Mouse (Mus musculus) liver, embryonic 15.5 days (tissue): Measurements from ENCODE around the gene Dnajc21. TPM values are rescaled to one million over a fixed set of nuclear protein-coding genes. Genes with fewer than 3 reads are reported as not detected.
A peak's percentile ranks its signal among the peaks of the same experiment; 100 is the strongest.

Experiments
- ATAC-seq: fragments of 200-750 bp; cut with Nextera tagmentation; 2 replicates; pipeline ENCODE4 v1.8.0; 2017; ENCODE audit warnings: moderate number of reproducible peaks, mild to moderate bottlenecking, moderate library complexity; ENCODE audit not compliant: insufficient read depth
- H3K27ac ChIP-seq: fragments of 300-500 bp; sonication (generic); replicated peaks from 2 replicates; pipeline ENCODE4 v1.5.1; 2015; ENCODE audit warnings: mild to moderate bottlenecking, inconsistent platforms
- H3K27me3 ChIP-seq: fragments of 300-500 bp; sonication (generic); 2 replicates; pipeline ENCODE4 v1.6.1; 2015; ENCODE audit warnings: mild to moderate bottlenecking, inconsistent platforms
- H3K36me3 ChIP-seq: fragments of 300-500 bp; sonication (generic); replicated peaks from 2 replicates; pipeline ENCODE4 v1.6.1; 2015; ENCODE audit warnings: moderate library complexity, mild to moderate bottlenecking, inconsistent platforms
- H3K4me1 ChIP-seq: fragments of 300-500 bp; sonication (generic); replicated peaks from 2 replicates; pipeline ENCODE4 v1.6.1; 2015; ENCODE audit warnings: inconsistent platforms
- H3K4me2 ChIP-seq: fragments of 300-500 bp; sonication (generic); 2 replicates; pipeline ENCODE4 v1.6.1; 2015; ENCODE audit warnings: moderate library complexity, mild to moderate bottlenecking, inconsistent platforms
- H3K4me3 ChIP-seq: fragments of 300-500 bp; sonication (generic); replicated peaks from 2 replicates; pipeline ENCODE4 v1.5.1; 2015; ENCODE audit warnings: mild to moderate bottlenecking, inconsistent platforms
- H3K9ac ChIP-seq: fragments of 300-500 bp; sonication (generic); 2 replicates; pipeline ENCODE4 v1.6.1; 2015; ENCODE audit warnings: moderate library complexity, mild to moderate bottlenecking, inconsistent platforms
- H3K9me3 ChIP-seq: fragments of 300-500 bp; sonication (generic); replicated peaks from 2 replicates; pipeline ENCODE4 v1.6.1; 2016; ENCODE audit warnings: inconsistent platforms
- WGBS: fragments of 180-500 bp; shearing (Covaris S2); methylation state at CpG from one replicate; pipeline ENCODE4 v1.1.7; 2015; ENCODE audit warnings: mixed read lengths; ENCODE audit not compliant: insufficient replicate concordance; 5-methylcytosine and 5-hydroxymethylcytosine counted together
- polyA plus RNA-seq: library from polyadenylated mRNA; unstranded; fragments of >200 nt; fragmentation: Nextera tagmentation; extraction: Ambion mirVana; gene quantifications from 2 replicates; pipeline ENCODE4 v1.2.1, GENCODE M21; 2015

Gene Dnajc21
- polyA plus RNA-seq, 1 experiment from 2014 or later, result 4.9 TPM

- H3K27ac ChIP-seq, result peak within 1 kb of the TSS; percentile 72
- peak within 1 kb of the TSS; percentile 79 for H3K4me3 ChIP-seq
- ATAC-seq, result peak; percentile 100
- under 1% methylated on average over 58 of the region's 58 CpGs for WGBS
- no peaks in the 10 kb centered on the region for H3K9me3 ChIP-seq
- no peaks in the 10 kb centered on the region for H3K27me3 ChIP-seq
- H3K36me3 ChIP-seq, result peaks cover 41% of the 10 kb centered on the region
- peaks cover 23% of the 10 kb centered on the region for H3K4me1 ChIP-seq
- H3K4me2 ChIP-seq, result peak within 1 kb of the TSS; percentile 80
- H3K9ac ChIP-seq, result peak within 1 kb of the TSS; percentile 84
Measured at GRCm38 (mm10) chr15:10485484-10486364, 15.4 kb upstream of the Dnajc21 start, which contains the start of the genes Brix1 and Rad1. Brix1 (minus strand) TSS chr15:10485947. Rad1 (plus strand) TSS chr15:10486018.

- H3K4me1 ChIP-seq, result peaks cover 28% of the 10 kb centered on the region
- peaks cover 10% of the 10 kb centered on the region for H3K36me3 ChIP-seq
- H3K4me2 ChIP-seq, result peak overlapping the region; percentile 98
- H3K27ac ChIP-seq, result peak overlapping the region; percentile 41; the same call in 1 of the 2 replicates
- no peaks in the 10 kb centered on the region for H3K27me3 ChIP-seq
- no peak for ATAC-seq
- WGBS, result 39% methylated on average over 3 of the region's 3 CpGs
- no peaks in the 10 kb centered on the region for H3K9me3 ChIP-seq
- H3K4me3 ChIP-seq, result peak overlapping the region; percentile 76
- H3K9ac ChIP-seq, result peak overlapping the region; percentile 72; the same call in 1 of the 2 replicates
Measured at GRCm38 (mm10) chr15:10470941-10471340, 625 bp upstream of the Dnajc21 start.

- under 1% methylated on average over 40 of the region's 40 CpGs for WGBS
- no peaks in the 10 kb centered on the region for H3K27me3 ChIP-seq
- peak overlapping the region; percentile 72 for H3K9ac ChIP-seq
- H3K4me1 ChIP-seq, result peaks cover 28% of the 10 kb centered on the region
- peak overlapping the region; percentile 98 for H3K4me2 ChIP-seq
- no peaks in the 10 kb centered on the region for H3K36me3 ChIP-seq
- no peaks in the 10 kb centered on the region for H3K9me3 ChIP-seq
- peak overlapping the region; percentile 78 for H3K27ac ChIP-seq
- no peak for ATAC-seq
- H3K4me3 ChIP-seq, result peak overlapping the region; percentile 76
Measured at GRCm38 (mm10) chr15:10469641-10470150, 620 bp downstream of the Dnajc21 start.

GRCm38 (mm10) chr15:10468761-10469160, 1.6 kb downstream of the Dnajc21 start:
- no peak overlapping the region for H3K27ac ChIP-seq
- H3K27me3 ChIP-seq, result no peaks in the 10 kb centered on the region
- H3K9ac ChIP-seq, result no peak overlapping the region
- no peak for ATAC-seq
- peak overlapping the region; percentile 98 for H3K4me2 ChIP-seq
- no peaks in the 10 kb centered on the region for H3K36me3 ChIP-seq
- H3K4me1 ChIP-seq, result peaks cover 33% of the 10 kb centered on the region
- WGBS, result 59% methylated on average over 3 of the region's 3 CpGs
- H3K9me3 ChIP-seq, result no peaks in the 10 kb centered on the region
- H3K4me3 ChIP-seq, result 0 out of 2 replicates have a peak overlapping the region, but pooled peaks have one; percentile 76

- Histone ChIP-seq H3K27me3 (no peaks in the 10 kb centered on the region), H3K4me1 (peaks cover 24% of the 10 kb centered on the region), H3K27ac (no peak overlapping the region), H3K36me3 (peaks cover 22% of the 10 kb centered on the region), H3K4me3 (no peak overlapping the region), H3K4me2 (no peak overlapping the region), H3K9ac (no peak overlapping the region), H3K9me3 (no peaks in the 10 kb centered on the region)
- 37% methylated on average over 3 of the region's 3 CpGs for WGBS
- no peak for ATAC-seq
Measured at GRCm38 (mm10) chr15:10464678-10465077, 5.6 kb downstream of the Dnajc21 start.

- Histone ChIP-seq H3K27me3 (no peaks in the 10 kb centered on the region), H3K9me3 (no peaks in the 10 kb centered on the region), H3K4me3 (no peak overlapping the region), H3K4me2 (no peak overlapping the region), H3K27ac (no peak overlapping the region), H3K9ac (no peak overlapping the region), H3K4me1 (0 out of 2 replicates have a peak, but pooled peaks cover 14% of the 10 kb centered on the region), H3K36me3 (peaks cover 29% of the 10 kb centered on the region)
- ATAC-seq, result no peak
- WGBS, result 46% methylated on average over 5 of the region's 5 CpGs
Measured at GRCm38 (mm10) chr15:10463555-10463954, 6.8 kb downstream of the Dnajc21 start.

- H3K36me3 ChIP-seq, result peaks cover 44% of the 10 kb centered on the region
Measured at GRCm38 (mm10) chr15:10460986-10461385, 9.3 kb downstream of the Dnajc21 start.

GRCm38 (mm10) chr15:10447102-10447501, 23.2 kb downstream of the Dnajc21 start:
- Histone ChIP-seq H3K4me1 (no peaks in the 10 kb centered on the region), H3K27me3 (no peaks in the 10 kb centered on the region), H3K4me3 (no peak overlapping the region), H3K9ac (no peak overlapping the region), H3K4me2 (no peak overlapping the region), H3K9me3 (no peaks in the 10 kb centered on the region), H3K27ac (no peak overlapping the region), H3K36me3 (peaks cover 41% of the 10 kb centered on the region)
- ATAC-seq, result no peak
- WGBS, result 67% methylated on average over 3 of the region's 3 CpGs

More at GRCm38 (mm10) chr15:10460986-10461385, 9.3 kb downstream of the Dnajc21 start:
- H3K27me3 ChIP-seq, result no peaks in the 10 kb centered on the region
- H3K9me3 ChIP-seq, result no peaks in the 10 kb centered on the region
- H3K27ac ChIP-seq, result no peak overlapping the region
- ATAC-seq, result no peak
- WGBS, result 73% methylated on average over 12 of the region's 12 CpGs
- H3K4me2 ChIP-seq, result no peak overlapping the region
- H3K4me3 ChIP-seq, result no peak overlapping the region
- H3K9ac ChIP-seq, result no peak overlapping the region
- 0 out of 2 replicates have a peak, but pooled peaks cover 5% of the 10 kb centered on the region for H3K4me1 ChIP-seq

DNA sequence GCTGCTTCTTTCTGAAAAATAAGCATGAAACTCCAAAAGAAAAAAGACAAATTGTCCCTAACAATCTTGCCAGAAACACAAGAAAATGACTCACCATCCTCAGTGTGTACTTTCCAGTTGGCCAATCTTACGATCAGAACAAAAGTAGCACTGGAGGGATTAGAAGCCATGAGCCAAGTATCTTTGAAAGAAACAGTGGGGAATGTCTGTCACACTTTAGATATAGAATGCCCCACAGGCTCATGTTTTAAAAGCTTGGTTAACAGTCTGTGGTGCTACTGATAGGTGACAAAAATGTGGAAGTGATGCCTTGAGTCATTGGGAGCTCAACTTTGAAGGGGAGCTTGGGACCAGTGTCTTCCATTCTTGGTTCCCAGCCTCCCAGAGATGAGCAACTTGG, 28.0 kb downstream of the Dnajc21 start:
- no peak for ATAC-seq
- no peaks in the 10 kb centered on the region for H3K9me3 ChIP-seq
- H3K27me3 ChIP-seq, result no peaks in the 10 kb centered on the region
- H3K27ac ChIP-seq, result no peak overlapping the region
- WGBS, result 90% methylated on average over 1 of the region's 1 CpGs
- H3K36me3 ChIP-seq, result peaks cover 19% of the 10 kb centered on the region
- no peaks in the 10 kb centered on the region for H3K4me1 ChIP-seq
- no peak overlapping the region for H3K4me3 ChIP-seq
- H3K9ac ChIP-seq, result no peak overlapping the region
- H3K4me2 ChIP-seq, result no peak overlapping the region

DNA sequence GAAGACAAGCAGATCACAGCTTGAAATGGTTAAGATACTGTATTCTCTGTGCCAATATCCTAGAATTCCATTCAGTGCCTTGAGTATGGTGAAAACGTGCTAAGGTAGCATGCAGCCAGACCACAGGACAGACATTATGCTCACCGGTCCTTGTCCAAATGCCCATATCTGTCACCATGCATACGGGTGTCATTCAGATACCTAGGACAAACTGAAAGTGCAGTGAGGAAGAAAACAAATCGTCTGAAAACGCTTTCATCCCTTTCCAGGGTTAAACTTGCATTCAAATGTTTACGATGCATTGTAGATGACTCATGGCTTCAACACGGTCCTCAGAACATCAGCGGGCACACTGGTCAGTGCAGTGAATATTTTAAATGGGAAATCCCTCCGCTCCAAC, 28.8 kb downstream of the Dnajc21 start:
- Histone ChIP-seq H3K9ac (no peak overlapping the region), H3K4me2 (no peak overlapping the region), H3K27ac (no peak overlapping the region), H3K4me1 (no peaks in the 10 kb centered on the region), H3K36me3 (peaks cover 16% of the 10 kb centered on the region), H3K9me3 (no peaks in the 10 kb centered on the region), H3K4me3 (no peak overlapping the region), H3K27me3 (no peaks in the 10 kb centered on the region)
- WGBS, result 74% methylated on average over 9 of the region's 9 CpGs
- ATAC-seq, result no peak

- no peak overlapping the region for H3K9ac ChIP-seq
- no peaks in the 10 kb centered on the region for H3K9me3 ChIP-seq
- WGBS, result 65% methylated on average over 6 of the region's 6 CpGs
- no peaks in the 10 kb centered on the region for H3K4me1 ChIP-seq
- H3K4me2 ChIP-seq, result no peak overlapping the region
- H3K27me3 ChIP-seq, result no peaks in the 10 kb centered on the region
- ATAC-seq, result no peak
- H3K4me3 ChIP-seq, result no peak overlapping the region
- no peak overlapping the region for H3K27ac ChIP-seq
- 0 out of 2 replicates have a peak, but pooled peaks cover 9% of the 10 kb centered on the region for H3K36me3 ChIP-seq
Measured at GRCm38 (mm10) chr15:10439963-10440362, 30.4 kb downstream of the Dnajc21 start.
